ENCODE assay signal across 12 mouse cellular contexts in genomic region chr6:12448851-12449250, GRCm38 (mm10).
A peak's percentile ranks its signal among the peaks of the same experiment; 100 is the strongest.
DNase-seq lines count a peak whose midpoint lies in the region; TF ChIP-seq lines count a peak whose summit lies in the region.
"Had no signal": no experiment of that assay in that cellular context is flagged by ENCODE, and none has a peak within 500 bp of the region (broad histone marks: within the 10 kb centered on the region; RNA-seq: fewer than 3 reads in every experiment).

No protein-coding gene starts in this region.

- intact Hi-C loops in gastrocnemius, postnatal 14 days (cut with DNase I; ENCODE audit: low total_unique reads), result no loop called here
- intact Hi-C loops in left cerebral cortex, adult 2 months (cut with DNase I), result no loop called here

- TF ChIP-seq CTCF in left cerebral cortex, adult 2 months (IDR thresholded peaks at IDR 0.05), result no peak

- no peak for TF ChIP-seq POLR2A in myocyte (IDR thresholded peaks at IDR 0.05; ENCODE audit: insufficient read length, low read depth)

- peak; percentile 7 for DNase-seq in gastrocnemius, postnatal 14 days
- no peak for DNase-seq in gastrocnemius, postnatal 10 days
- peak; percentile 32 for DNase-seq in retina, embryonic 14.5 days (ENCODE audit: low spot score)
- no peak for DNase-seq in retina, postnatal 1 day
- DNase-seq in kidney, adult 9 months, result peak; percentile 38
- DNase-seq in ovary, postnatal 14 days (ENCODE audit: low spot score), result no peak
- DNase-seq in left cerebral cortex, adult 2 months (ENCODE audit: extremely low spot score in 1 of 2, low spot score in 2 of 2), result no peak
- DNase-seq: cerebellum, adult 11 months; right cerebral cortex, adult 18-20 months had no signal

- no peaks in the 10 kb centered on the region for H3K36me3 ChIP-seq in myocyte (ENCODE audit: control insufficient read depth, insufficient read depth)
- H3K36me3 ChIP-seq: embryonic facial prominence, embryonic 13.5 days had no signal

- H3K4me2 ChIP-seq in myocyte (ENCODE audit: low read depth), result no peak overlapping the region
- H3K4me2 ChIP-seq: embryonic facial prominence, embryonic 13.5 days had no signal

- H3K27ac ChIP-seq in left cerebral cortex, adult 2 months, result no peak overlapping the region
- H3K27ac ChIP-seq: embryonic facial prominence, embryonic 13.5 days had no signal

- no peaks in the 10 kb centered on the region for H3K27me3 ChIP-seq in myocyte (ENCODE audit: control insufficient read depth, insufficient read depth, insufficient read length)
- H3K27me3 ChIP-seq: CH12.LX; embryonic facial prominence, embryonic 13.5 days had no signal

- no peak overlapping the region for H3ac ChIP-seq in myocyte (ENCODE audit: control insufficient read depth, insufficient read length)

- H3K4me3 ChIP-seq in myocyte, result no peak overlapping the region
- no peak overlapping the region for H3K4me3 ChIP-seq in left cerebral cortex, adult 2 months
- H3K4me3 ChIP-seq: embryonic facial prominence, embryonic 13.5 days had no signal

- no peaks in the 10 kb centered on the region for H3K79me2 ChIP-seq in myocyte (ENCODE audit: control insufficient read depth, insufficient read depth)

TF ChIP-seq in myocyte, 11 proteins besides CTCF, POLR2A, EP300 and RAD21:
- TF ChIP-seq TCF12 (IDR thresholded peaks at IDR 0.05; ENCODE audit: insufficient read depth, poor library complexity, severe bottlenecking) (no peak), MYOD1 (IDR thresholded peaks at IDR 0.05; ENCODE audit: control insufficient read depth in 1 of 3, insufficient read length in 2 of 3, low read depth in 2 of 3) (no peak), CEBPB (IDR thresholded peaks at IDR 0.05; ENCODE audit: insufficient read depth, poor library complexity, severe bottlenecking) (0 out of 2 replicates have a peak, but pooled peaks have one; percentile 13)

Comparison
In these comparisons a context has a peak if more than half of its experiments do, and no peak if none do; other contexts are left out.
1. DNase-seq: peak in gastrocnemius, postnatal 14 days (single experiment), retina, embryonic 14.5 days (single experiment) and kidney, adult 9 months (single experiment); none in gastrocnemius, postnatal 10 days (single experiment), retina, postnatal 1 day (single experiment), ovary, postnatal 14 days (single experiment) and left cerebral cortex, adult 2 months (0 of 2).